Mouse (Mus musculus) heart, adult 18-20 months (tissue): ENCODE data around the gene Ube4a. TPM values are rescaled to one million over a fixed set of nuclear protein-coding genes. Genes with fewer than 3 reads are reported as not detected.

Source experiments
- DNase-seq, 2 experiments: peaks; one replicate each; pipeline ENCODE4 v3.0.0; 2021 to 2022; ENCODE audit warnings: mixed read lengths in 1 of 2
- long read RNA-seq, 2 experiments: library from polyadenylated mRNA; stranded (forward); transcript quantifications; one replicate each; pipeline ENCODE4 v2.0.0; 2021
- total RNA-seq, 2 experiments: library from RNA; stranded (reverse); gene quantifications; 2 replicates each; pipeline ENCODE4 v1.2.3; 2021

Gene Ube4a
- total RNA-seq, result 10 to 100 TPM; 33.8 to 35.5 TPM
- long read RNA-seq, experiment 1, partial matches to known transcripts, result 1 of 3 reads
- long read RNA-seq, experiment 1, other reads (novel, unspliced or antisense), result 2 of 3 reads
- long read RNA-seq, experiment 2, partial matches to known transcripts, result 1 of 3 reads
- long read RNA-seq, experiment 2, other reads (novel, unspliced or antisense), result 2 of 3 reads

DNA sequence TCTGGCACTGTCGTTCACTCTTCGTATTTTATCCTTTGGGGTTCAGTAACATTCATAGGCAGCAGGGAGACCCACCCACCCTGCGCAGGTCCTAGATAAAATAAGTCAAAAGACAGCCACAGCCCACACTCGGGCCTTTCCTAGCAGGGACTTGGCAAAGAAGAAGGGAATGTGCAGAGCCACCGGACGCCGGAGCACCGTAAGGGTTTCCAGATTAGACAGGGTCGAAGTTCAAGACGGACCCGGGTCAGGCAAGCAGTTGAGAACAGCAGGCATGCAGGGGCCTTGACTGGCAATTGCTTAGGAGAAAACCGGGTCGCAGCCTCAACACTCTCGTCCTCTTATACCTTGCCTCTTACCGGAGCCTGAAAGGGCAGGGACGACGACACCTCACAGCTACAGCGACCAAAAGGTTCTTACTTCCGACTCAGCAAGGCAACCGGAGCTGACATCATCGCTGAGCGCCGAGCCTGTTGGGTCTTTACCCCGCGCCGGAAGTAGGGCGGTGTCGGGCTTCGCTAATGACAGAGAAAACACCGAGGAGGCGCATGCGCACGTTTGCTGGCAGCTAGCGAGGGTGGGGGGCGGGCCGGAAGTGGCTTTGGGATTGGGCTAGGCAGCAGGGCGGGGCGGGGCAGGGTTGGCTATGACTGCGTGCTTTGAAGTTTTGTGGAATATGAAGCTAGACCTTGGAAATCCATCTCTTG is at the start of gene Ube4a:
Gene Ube4a, minus strand, starts transcription at position 475 of the 707 bp plus-strand sequence.
- peak; percentile 98 to 100 for DNase-seq

DNA sequence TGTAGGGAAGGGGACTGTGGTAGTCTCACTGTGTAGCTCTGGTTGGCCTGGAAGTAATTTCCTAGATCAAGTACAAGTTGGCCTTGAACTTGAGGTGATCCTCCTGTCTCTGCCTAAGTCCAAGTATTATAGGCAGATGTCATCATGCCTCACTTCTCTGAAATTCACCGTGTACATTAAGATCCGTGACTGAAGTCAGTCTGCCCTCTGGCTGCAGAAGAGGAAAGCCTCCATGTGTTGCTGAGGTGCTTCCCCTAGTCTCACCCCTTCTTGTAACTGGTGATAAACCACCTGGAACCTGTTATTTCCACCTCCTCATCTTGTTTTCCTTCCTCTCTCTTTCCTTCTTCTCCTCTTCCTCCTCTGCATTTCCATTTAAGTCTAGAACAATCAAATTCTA is 49.5 kb upstream of the Ube4a start:
- no peak for DNase-seq

DNA sequence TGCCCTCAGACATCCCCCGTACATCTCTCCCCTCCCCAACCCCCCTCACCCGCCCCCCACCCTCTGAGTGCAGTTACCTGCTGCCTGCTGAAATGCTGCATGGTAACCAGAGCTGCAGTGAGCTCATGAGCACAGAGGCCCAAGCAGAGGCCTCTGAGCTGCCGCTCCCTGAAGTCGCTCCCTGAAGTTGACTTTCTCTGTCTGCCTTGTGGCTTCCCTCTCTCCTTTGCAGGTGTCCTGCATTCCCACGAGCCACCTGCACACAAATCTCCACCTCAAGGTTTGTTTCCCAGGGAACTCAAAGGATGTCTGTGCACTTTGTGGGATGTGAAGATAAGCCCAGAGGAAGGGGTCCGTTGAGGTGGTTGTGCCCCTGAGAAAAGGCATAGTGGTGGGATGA is 45.9 kb upstream of the Ube4a start:
- no peak for DNase-seq

DNA sequence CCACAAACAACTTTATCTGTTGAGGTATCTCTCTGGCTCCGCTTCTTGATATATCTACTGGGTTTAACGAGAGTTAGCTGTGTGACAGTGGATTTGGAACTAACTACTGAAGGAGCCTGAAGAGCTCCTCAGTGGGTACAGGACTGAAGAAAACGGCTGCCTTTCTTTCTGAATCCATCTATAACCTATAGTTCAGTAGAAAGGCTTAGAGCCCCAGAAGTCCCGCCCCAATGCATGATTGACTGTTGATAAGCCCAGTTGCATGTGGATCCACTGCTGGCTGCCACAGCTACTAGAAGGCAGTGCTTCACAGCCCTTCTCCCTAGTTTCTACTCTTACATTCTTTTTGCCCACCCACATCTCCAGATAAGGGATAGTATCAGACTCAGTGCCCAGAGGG is 45.1 kb upstream of the Ube4a start:
- DNase-seq, result no peak

DNA sequence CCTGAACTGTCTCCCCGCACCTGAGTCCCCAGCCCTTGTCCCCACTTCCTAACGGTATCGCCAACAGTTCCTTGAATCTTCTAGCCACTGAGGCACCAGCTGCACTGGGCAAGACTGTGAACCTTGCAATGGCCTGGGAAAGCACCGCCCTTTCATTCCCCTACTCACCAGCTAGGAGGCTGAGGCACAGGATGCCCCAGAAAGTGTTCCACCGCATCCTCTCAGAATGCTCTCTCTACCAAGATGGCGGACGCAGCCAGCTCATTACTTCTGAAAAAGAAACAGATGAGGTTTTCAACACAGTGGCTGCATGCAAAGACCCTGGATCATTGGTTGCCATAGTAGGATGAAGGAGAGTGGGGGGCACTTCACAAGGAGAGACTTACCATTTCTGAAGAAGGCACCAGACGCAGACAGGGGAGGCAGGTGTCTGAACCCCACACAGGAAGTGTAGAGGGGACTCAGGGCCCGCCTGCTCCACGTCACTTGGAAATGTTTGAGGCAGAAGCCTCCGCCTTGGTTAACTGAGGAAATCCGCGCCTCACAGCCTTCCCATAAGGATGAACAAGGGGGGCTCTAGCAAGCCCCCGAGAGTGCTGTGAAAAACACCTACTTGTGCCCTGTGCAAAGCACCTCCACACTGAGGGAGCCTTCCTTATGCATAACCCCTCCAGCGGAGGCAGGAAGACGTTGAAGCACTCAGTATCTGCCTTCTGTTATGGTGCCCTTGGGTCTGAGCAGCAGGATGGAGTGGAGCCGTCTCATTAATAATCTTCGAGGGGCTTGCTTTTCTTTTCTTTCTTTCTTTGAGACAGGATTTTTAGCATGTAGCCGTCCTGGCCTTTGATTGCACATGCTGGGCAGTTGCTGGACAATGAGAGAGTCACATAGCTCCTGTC is 44.0 kb upstream of the Ube4a start, which contains the start of gene Cd3e:
Gene Cd3e, minus strand, starts transcription at position 448 of the 899 bp plus-strand sequence.
- no peak for DNase-seq

DNA sequence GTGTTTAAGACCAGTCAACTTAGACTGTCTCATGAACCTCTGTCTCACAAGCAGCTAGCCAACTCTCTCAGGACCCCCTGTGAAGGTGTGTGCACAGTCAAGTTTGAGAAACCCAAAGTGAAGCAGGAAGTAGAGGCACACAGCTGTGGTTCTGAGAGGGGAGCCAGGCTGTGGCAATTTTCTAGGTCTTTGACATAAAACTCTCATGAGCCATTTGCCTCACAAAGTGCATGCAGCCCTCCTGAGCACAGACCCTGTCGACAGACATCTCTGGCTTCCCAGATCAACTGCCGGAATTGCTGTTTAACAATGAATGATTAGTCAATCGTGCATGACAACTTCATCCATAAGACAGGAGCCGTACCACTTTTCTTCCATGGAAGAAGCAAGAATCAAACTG is 42.9 kb upstream of the Ube4a start:
- no peak for DNase-seq

DNA sequence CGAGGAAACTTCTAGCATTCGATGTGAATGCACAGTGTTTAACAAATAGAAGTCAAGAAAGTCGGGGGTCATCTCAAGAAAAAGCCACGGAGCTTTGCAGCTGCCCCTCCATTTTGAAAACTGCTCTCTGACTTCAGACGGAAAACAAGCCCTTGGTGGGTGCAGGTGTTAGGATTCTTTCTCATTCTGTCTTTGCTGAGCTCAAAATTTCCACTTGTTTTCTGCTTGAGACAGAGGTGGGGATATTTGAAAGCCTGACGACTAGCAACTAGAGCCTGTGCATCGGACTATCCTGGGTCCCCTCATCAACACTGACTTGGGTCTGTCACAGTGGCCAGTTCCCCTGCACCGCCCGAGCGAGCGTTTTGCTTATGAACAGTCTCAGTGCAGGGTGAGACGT is 42.0 kb upstream of the Ube4a start:
- no peak for DNase-seq

DNA sequence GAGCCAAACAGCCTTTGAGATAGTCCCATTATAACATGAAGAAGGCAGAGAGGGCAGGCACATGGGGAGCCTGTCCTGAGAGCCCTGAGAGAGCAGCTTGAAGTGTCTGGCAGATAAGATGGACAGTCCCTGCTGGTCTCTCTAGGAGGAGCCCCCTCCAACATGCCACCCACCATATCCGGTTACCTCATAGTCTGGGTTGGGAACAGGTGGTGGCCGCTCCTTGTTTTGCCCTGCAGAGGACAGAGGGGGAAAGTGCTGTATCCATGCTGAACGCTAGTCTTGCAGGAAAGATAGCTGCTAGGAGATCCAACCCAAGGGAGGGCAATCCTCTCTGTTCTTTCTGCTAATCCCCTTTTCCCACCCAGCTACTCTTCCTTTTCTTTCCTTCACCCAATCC is 34.8 kb upstream of the Ube4a start:
- DNase-seq, result no peak

DNA sequence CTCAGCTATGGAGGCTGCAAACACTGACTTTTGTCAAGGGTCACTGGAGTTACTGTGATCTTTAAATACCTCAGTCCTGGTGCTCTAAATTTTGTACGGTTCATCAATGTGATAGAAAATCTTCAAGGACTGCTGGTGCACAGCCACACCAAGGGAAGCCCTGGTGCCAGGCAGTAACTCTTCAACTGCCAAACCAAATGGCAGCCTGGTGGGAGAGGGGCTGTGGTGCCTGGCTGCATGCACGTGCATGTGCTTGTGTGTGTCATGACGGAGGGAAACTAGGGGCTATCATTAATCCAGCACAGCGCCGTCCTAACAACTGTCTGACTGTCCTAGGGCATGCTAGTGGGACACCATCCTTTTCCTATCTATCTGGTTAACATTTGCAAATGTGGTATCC is 34.4 kb upstream of the Ube4a start:
- DNase-seq, result no peak

DNA sequence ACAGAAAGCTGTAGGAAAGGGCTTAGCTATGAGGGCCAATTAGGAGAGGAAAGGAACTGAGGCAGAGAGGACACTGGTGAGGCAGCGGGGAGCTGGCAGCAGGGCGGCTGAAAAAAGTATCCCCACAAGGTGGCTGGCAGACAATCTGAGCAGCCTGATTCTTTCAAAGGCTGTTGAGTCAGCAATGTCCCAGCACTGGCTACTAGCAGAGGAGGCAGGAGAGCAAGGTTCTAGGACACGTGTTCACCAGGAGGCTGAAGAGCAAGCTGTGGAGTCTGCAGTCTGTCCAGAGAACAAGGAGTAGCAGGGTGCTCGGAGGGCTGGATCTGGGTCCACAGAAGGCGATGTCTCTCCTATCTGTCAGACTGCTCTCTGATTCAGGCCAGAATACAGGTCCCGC is 33.8 kb upstream of the Ube4a start:
- DNase-seq, result no peak

DNA sequence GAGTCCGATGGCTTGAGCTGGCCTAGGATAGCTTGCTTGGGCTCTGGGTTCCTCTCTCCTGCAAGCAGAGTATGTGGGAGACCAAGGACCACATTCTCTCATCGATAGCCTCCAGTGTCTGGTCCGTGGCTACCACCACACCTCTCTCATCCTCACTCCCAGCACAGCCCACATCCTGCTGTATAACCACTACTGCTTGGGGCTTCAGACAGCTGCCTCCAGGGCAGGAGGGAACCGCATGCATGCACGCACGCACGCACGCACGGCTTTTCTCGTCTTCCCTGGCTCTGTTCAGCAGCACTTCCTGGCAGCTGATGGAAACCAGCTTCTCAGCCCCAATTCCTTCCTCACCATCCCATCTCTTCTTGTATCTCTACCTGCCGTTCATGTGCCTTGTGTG is 32.7 kb upstream of the Ube4a start:
- no peak for DNase-seq

DNA sequence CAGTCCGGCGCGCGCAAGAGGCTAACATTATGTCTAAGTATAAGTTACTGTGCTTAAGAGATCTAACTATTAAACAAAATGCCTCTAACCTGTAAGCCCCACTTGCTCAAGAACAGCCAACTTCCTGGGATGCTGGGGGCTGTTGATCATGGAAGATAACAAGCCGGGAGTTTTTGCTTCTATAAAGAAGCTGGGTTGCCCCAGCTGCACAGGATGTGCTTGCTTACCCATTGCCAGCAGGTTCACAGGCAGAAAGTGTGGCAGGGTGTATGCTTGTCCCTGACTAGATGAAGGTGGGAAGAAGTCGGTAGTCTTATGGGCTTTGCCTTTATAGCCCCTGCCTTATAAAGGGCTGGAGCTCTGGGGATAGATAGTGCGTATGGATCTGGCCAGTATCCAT is 31.2 kb upstream of the Ube4a start:
- DNase-seq, result no peak

DNA sequence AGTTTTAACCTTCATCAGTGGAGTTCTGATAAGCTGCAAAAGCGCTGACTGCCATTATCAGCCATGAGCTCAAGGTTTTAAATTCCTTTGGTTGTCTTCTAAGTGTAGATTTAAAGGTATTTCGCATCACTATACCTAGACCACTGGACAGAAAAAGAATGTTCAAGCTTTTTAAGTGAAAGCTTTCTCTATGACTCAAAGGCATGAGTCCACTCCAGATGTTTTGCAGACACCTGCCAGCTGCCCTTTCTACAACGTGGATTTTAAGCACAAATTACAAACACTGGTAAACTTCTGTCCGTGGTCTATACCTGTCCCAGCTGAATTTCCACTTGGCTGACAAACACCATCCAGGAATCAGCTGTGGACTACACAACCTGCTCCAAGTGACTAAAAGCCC is 29.6 kb upstream of the Ube4a start:
- no peak for DNase-seq

DNA sequence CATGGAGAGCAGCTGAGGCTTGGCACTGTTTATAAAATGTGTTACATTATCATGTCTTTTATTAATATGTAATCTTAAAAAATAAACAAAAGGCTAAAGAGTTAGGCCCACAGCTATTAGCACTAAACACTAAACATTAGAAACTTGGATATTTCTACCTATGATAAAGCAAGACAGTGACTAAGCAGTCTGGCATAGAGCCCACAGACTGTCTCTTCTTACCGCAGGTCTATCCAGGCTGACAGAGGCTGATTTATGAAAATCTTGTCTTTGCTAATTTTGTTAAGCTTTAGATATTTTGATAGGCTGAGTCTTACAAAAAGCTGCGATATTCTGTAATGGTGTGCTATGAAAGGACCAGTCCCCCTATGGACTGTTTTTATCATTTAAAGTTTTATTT is 27.9 kb upstream of the Ube4a start:
- no peak for DNase-seq

DNA sequence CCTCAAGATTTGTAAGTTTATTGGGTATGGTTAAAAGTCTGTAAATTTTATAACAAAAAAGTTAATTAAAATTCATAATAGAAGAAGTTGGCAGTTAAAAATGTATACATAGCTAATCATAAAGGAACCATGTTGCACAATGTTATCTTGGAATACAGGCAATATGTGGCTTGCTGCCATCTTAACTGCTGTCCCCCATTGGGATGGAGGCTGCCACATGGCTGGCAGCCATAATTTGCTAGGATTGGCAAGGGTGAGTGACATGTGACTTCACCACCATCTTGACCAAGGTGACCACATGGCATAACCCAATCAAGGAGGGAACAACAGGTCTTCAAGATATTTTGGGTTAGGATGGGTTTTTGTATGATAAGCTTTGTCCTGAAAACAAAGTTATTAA is 26.9 kb upstream of the Ube4a start:
- no peak for DNase-seq

DNA sequence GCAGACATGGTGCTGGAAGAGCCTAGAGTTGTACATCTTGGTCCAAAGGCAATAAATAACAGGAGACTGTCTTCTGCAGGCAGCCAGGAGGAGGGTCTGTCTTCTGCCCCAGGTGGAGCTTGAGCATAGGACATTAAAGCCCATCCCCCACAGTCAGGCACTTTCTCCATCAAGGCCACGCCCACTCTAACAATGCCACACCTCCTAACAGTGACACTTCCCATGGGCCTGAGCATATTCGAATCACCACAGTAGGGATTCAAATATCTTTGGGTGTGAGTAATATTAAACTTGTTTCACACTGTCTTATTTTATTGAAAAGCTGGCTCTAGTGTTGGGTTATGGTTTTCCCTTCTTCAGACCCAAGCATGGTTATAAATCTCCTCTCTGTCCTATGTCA is 26.4 kb upstream of the Ube4a start:
- DNase-seq, result no peak

DNA sequence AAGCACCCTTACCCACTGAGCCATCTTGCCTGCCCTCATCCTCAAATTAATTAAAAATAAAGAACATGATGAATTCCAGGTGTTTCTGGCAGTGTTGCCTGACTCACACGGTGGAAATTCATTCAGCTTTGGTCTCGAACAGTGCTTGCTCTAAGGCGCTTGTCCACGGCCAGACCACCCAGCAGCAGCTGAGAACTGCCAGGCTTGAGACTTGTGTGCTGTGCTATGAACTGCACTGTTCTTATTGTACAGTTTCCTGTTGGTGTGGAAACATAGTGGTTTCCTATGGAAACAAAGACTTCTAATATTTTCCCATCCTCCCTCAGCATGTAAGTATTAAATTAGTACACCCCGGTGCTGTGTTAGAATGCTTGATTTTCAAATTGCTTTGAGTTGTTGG is 21.6 kb upstream of the Ube4a start:
- DNase-seq, result no peak

DNA sequence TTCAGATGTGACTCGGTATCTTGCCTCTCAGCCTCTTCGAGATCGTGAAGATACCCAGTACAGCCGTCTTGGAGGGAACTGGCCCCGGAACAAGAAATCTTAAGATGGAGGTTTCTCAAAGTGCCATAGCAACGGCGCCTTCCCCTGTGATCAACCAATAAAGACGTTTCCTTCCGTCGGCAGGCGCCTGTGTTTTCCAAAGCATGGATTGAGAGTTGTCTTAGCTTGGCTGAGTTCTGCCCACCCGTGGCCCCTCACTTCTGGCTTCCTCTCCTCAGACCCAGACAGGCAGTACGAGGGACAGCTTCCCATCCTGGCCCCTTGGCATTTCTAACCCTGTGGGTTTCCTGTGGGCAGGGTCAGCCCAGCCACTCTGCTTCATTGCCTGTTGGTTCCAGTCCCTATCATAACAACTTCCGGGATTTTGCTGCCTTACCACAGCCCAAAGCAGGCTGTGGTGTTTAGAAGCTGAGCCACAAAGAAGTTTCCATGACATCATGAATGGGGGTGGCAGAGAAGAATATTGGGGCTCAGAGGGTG is 20.9 kb upstream of the Ube4a start:
- DNase-seq, result peak; percentile 15 to 62

DNA sequence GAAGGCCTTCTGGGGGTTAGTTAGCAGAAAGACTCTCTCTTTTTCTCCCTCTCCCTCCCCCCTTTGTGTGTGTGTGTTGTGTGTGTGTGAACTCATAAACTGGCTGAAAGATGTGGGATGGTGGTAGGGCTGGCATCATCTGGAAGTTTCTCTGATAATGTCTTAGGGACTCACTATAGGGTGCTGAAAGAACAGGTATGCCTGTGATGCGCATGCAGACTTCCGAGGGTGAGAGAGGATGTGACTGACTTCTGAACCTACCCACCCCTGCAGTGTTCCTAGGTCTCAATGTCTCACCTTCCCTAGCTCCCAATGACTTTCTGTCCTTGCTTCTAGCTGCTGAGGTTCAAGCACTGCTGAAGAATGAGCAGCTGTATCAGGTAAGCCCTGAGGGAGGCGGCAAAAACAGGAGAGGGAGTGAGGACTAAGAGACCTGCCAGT is 20.3 kb upstream of the Ube4a start:
- no peak for DNase-seq

DNA sequence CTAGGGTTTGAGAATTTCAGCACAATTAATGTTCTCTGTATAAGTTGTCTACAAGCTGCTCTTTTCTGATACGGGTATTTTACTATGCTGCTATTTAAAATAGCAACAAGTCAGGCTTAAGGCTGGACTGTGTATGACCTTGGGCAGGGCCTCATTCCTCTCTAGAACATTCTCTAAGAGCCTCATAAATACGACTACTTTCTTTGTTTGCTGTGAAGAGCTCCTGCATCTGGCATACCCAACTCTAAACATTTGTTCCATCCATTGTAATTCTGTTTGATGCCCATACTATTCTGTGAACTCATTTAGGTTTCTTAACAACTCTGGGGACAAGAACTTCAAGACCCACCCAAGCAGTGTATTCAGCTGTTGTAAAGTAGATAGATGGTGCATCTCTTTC is 17.6 kb upstream of the Ube4a start:
- DNase-seq, result no peak

DNA sequence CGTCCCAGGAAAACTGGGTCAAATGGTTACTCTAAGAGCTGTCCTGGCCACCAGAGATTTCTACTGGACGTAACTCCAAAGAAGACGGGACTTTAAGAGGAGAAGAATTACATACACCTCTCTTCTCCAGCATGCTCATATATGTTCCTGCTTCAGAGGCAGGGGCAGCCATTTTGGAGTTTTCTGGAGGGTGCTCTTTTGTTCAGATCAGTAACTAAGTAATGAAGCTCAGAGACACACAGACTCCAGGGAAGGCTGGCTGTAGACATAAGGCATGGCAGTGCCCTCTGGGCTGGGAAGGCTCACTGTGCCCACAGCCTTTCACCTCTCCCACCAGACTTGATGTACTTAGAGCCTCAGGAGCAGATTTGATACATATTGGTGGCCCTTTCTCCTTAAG is 17.1 kb upstream of the Ube4a start:
- DNase-seq, result no peak

DNA sequence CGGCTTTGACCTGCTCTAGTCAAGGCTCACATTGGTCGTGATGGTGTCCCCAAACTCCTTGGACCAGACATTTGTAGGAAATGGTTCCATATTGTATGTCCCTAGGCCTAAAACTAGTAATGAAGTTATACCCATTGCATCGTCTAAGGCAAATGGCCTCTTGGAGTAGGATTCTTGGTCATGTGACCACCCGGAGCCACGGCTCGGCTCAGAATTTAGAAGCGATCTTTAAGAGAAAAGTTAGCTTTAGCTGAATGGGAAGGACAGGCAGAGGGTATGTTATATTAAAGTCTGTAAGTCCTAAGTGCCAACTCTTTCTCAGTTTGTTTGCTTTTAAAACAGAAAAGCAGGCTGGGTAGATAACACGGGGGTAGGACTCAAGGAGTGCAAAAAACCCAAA is 16.7 kb upstream of the Ube4a start:
- DNase-seq, result no peak

DNA sequence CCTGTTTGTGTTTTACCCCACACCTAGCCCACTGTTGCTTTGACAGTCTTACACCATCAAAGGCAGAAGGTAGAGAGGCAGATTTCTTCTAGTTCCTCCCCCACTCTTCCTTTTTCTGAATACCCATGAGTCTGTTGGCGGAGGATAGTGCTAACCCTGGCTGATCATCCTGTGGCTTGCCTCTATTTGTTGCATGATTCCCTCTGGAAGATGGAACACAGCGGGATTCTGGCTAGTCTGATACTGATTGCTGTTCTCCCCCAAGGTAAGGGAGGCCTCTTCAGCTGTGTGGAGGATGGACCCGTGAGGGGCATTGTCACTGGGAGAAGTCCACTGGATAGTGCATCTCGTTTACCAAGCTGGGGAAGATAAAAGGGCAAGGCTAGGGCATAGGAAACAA is 16.3 kb upstream of the Ube4a start, which contains the start of gene Cd3d:
Gene Cd3d, plus strand, starts transcription at position 111 of the 400 bp plus-strand sequence.
- no peak for DNase-seq
